Mouse (Mus musculus): ENCODE results near the gene Tdg. TPM values are rescaled to one million over a fixed set of nuclear protein-coding genes. Genes with fewer than 3 reads are reported as not detected.

The Tdg gene
- polyA plus RNA-seq, 1 experiment from 2014 or later = 56.9 TPM

DNA sequence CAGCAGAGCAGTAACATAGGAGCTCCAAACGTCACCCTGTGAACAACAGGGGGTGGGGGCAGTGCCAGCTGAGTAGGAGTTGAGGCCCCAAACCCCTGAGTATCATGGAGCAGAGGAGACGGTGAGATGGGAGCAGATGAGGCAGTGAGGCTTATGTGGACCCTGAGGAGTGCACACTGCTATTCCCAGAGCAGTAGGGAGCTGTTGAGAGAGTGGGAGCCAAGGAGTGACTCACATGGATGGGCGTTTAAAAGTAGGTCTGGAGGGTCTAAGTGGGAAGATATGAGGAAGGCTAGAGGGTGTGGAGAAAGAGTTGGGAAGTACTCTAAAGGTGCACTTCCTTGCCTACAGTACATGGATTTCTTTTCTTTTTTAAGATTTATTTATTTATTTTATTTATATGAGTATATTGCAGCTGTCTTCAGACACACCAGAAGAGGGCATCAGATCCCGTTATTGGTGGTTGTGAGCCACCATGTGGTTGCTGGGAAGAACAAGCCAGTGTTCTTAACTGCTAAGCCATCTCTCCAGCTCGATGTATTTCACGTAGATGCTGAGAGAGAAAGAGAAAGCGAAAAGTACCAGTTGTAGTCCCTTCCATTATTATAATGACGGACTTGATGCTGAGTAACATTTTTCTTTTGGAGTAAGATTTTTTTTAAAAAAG lies 9.5 kb downstream of the Tdg start:
- Histone ChIP-seq H3K4me3 (ENCODE audit: low read depth, low read length) (no peak overlapping the region), H3K9me3 (ENCODE audit: control insufficient read depth, low read length) (no peaks in the 10 kb centered on the region), H3K9ac (ENCODE audit: low read length) (no peak overlapping the region), H3K4me2 (replicated peaks; ENCODE audit: low read depth) (no peak overlapping the region), H3K27ac (replicated peaks) (no peak overlapping the region), H3K4me1 (replicated peaks; ENCODE audit: control insufficient read depth, insufficient read depth) (no peaks in the 10 kb centered on the region), H3K36me3 (ENCODE audit: control insufficient read depth, insufficient read depth, low read length) (peaks cover 15% of the 10 kb centered on the region; the same call in 1 of the 2 replicates), H3K27me3 (ENCODE audit: control insufficient read depth, insufficient read depth, low read length) (no peaks in the 10 kb centered on the region)
- no peak for TF ChIP-seq CTCF (IDR thresholded peaks at IDR 0.05; ENCODE audit: low read depth)
- no peak for TF ChIP-seq EP300 (optimal IDR thresholded peaks at IDR 0.05)
- DNase-seq (ENCODE audit: low spot score) (no peak), ATAC-seq (ENCODE audit: low FRiP score, low TSS enrichment) (no peak)
- 88% methylated on average over 8 of the region's 8 CpGs for WGBS

DNA sequence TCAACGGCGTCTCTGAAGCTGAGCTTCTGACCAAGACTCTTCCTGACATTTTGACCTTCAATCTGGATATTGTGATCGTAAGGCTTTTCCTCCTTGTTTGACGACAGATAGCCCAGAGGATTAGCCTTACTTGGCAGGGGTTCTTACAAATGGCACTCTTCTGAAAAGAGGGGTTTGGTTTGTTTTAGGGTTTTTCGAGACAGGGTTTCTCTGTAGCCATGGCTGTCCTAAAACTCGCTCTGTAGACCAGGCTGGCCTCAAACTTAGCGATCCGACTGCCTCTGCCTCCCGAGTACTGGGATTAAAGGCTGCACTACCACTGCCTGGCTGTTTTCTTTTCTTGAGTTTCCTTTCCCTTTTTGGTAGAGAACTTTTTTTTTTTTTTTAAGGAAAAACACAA lies 11.9 kb downstream of the Tdg start:
- TF ChIP-seq EP300 (optimal IDR thresholded peaks at IDR 0.05) = no peak
- no peak for TF ChIP-seq CTCF (IDR thresholded peaks at IDR 0.05; ENCODE audit: low read depth)
- Histone ChIP-seq H3K36me3 (ENCODE audit: control insufficient read depth, insufficient read depth, low read length) (peaks cover 21% of the 10 kb centered on the region), H3K9ac (ENCODE audit: low read length) (no peak overlapping the region), H3K4me1 (replicated peaks; ENCODE audit: control insufficient read depth, insufficient read depth) (no peaks in the 10 kb centered on the region), H3K4me2 (replicated peaks; ENCODE audit: low read depth) (no peak overlapping the region), H3K4me3 (ENCODE audit: low read depth, low read length) (no peak overlapping the region), H3K27me3 (ENCODE audit: control insufficient read depth, insufficient read depth, low read length) (no peaks in the 10 kb centered on the region), H3K9me3 (ENCODE audit: control insufficient read depth, low read length) (no peaks in the 10 kb centered on the region), H3K27ac (replicated peaks) (no peak overlapping the region)
- WGBS = 91% methylated on average over 7 of the region's 9 CpGs
- no peak for ATAC-seq (ENCODE audit: low FRiP score, low TSS enrichment)
- DNase-seq (ENCODE audit: low spot score) = no peak

DNA sequence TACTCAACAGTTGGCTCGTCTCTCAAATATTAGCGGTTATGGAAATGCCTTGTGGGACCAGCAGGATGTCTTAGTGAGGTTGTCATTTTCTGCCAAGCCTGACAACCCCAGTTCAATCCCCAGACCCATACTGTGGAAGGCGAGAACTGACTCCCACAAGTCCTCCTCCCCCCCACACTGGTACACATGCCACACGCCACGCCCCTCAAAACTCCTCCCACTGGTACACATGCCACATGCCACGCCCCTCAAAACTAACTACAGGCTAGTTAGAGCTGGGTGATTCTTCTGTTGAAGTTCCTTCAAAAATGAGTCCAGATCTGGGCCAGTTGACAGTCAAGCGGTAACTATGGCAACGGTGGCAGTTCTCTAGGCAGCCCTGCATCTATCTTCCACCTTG lies 16.5 kb downstream of the Tdg start:
- DNase-seq (ENCODE audit: low spot score) (peak; percentile 26), ATAC-seq (ENCODE audit: low FRiP score, low TSS enrichment) (no peak)
- no peak overlapping the region for H3K4me2 ChIP-seq (replicated peaks; ENCODE audit: low read depth)
- H3K9me3 ChIP-seq (ENCODE audit: control insufficient read depth, low read length) = no peaks in the 10 kb centered on the region
- WGBS = 95% methylated on average over 8 of the region's 8 CpGs
- no peak overlapping the region for H3K27ac ChIP-seq (replicated peaks)
- no peaks in the 10 kb centered on the region for H3K4me1 ChIP-seq (replicated peaks; ENCODE audit: control insufficient read depth, insufficient read depth)
- no peak overlapping the region for H3K9ac ChIP-seq (ENCODE audit: low read length)
- TF ChIP-seq CTCF (IDR thresholded peaks at IDR 0.05; ENCODE audit: low read depth) = no peak
- TF ChIP-seq EP300 (optimal IDR thresholded peaks at IDR 0.05) = no peak
- H3K27me3 ChIP-seq (ENCODE audit: control insufficient read depth, insufficient read depth, low read length) = no peaks in the 10 kb centered on the region
- H3K36me3 ChIP-seq (ENCODE audit: control insufficient read depth, insufficient read depth, low read length) = peaks cover 17% of the 10 kb centered on the region
- H3K4me3 ChIP-seq (ENCODE audit: low read depth, low read length) = no peak overlapping the region

DNA sequence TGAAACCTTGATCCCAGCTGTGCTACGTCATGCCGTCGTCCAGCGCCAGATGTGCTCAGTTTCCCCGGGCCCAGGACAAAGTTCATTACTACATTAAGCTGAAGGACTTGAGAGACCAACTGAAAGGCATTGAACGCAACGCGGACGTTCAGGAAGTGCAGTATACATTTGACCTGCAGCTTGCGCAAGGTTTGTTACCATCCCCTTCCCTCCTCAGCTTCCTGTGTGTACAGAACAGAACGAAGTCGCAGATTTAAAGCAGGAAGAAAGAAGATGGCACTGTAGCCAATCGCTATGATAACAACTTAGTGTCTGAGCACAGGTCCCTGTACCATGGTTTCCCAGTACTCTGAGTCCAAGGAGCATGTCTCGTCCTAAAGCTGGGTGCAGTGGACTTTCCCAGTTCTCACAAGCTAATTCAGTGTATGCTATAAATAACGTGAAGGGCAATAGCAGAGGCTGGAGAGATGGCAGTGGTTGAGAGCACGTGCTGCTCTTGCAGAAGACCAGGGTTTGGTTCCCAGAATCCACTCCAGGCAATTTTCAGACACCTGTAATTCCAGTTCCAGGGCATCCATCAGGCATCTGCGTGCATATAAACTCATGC lies 17.7 kb downstream of the Tdg start:
- Histone ChIP-seq H3K9me3 (ENCODE audit: control insufficient read depth, low read length) (no peaks in the 10 kb centered on the region), H3K27me3 (ENCODE audit: control insufficient read depth, insufficient read depth, low read length) (no peaks in the 10 kb centered on the region), H3K27ac (replicated peaks) (no peak overlapping the region), H3K4me1 (replicated peaks; ENCODE audit: control insufficient read depth, insufficient read depth) (no peaks in the 10 kb centered on the region), H3K9ac (ENCODE audit: low read length) (no peak overlapping the region), H3K4me3 (ENCODE audit: low read depth, low read length) (no peak overlapping the region), H3K36me3 (ENCODE audit: control insufficient read depth, insufficient read depth, low read length) (peaks cover 17% of the 10 kb centered on the region), H3K4me2 (replicated peaks; ENCODE audit: low read depth) (no peak overlapping the region)
- DNase-seq (ENCODE audit: low spot score) = no peak
- 66% methylated on average over 17 of the region's 17 CpGs for WGBS
- TF ChIP-seq EP300 (optimal IDR thresholded peaks at IDR 0.05) = no peak
- TF ChIP-seq CTCF (IDR thresholded peaks at IDR 0.05; ENCODE audit: low read depth) = no peak
- ATAC-seq (ENCODE audit: low FRiP score, low TSS enrichment) = no peak

DNA sequence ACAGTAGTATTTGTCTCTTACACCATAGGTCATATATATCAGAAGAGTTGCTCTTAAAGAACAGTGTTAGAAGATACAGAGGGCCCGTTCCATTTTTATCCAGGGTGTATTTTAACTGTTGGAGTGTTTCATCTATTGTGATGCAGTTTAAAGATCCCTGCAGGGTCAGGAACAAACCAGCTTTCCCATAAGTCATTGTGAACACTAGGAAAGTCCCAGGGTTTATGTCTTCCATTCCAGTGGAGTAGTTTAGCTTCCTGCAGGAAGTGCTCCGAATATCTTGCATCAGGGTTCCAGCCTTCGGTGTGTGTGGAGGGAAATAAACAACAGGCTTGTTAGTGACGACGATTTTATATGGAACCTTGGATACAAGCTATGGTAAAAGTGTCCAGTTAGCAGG lies 21.6 kb downstream of the Tdg start:
- Histone ChIP-seq H3K4me1 (replicated peaks; ENCODE audit: control insufficient read depth, insufficient read depth) (no peaks in the 10 kb centered on the region), H3K9me3 (ENCODE audit: control insufficient read depth, low read length) (no peaks in the 10 kb centered on the region), H3K27ac (replicated peaks) (no peak overlapping the region), H3K4me3 (ENCODE audit: low read depth, low read length) (no peak overlapping the region), H3K36me3 (ENCODE audit: control insufficient read depth, insufficient read depth, low read length) (peaks cover 7% of the 10 kb centered on the region), H3K4me2 (replicated peaks; ENCODE audit: low read depth) (no peak overlapping the region), H3K9ac (ENCODE audit: low read length) (no peak overlapping the region), H3K27me3 (ENCODE audit: control insufficient read depth, insufficient read depth, low read length) (no peaks in the 10 kb centered on the region)
- no peak for DNase-seq (ENCODE audit: low spot score)
- TF ChIP-seq CTCF (IDR thresholded peaks at IDR 0.05; ENCODE audit: low read depth) = no peak
- no peak for TF ChIP-seq EP300 (optimal IDR thresholded peaks at IDR 0.05)
- 82% methylated on average over 5 of the region's 5 CpGs for WGBS
- no peak for ATAC-seq (ENCODE audit: low FRiP score, low TSS enrichment)

DNA sequence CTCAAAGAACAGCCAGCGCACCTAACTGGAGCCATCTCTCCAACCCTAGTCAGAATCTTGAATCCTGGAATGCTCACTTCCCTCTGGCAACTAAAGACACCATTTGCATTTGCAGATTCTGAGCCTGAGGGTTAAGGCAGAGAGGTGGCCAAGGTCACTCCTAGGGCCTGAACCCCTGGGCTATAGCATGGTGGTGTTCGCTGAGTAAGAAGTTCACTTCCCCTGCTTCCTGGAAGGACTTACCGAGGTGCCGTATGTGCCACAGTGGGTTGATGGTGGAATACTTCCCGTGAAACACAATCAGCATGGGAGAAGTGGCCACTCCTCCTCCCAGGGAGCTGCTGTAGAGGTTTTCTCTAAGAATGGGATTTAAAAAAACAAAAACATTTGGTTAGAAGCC lies 23.0 kb downstream of the Tdg start:
- ATAC-seq (ENCODE audit: low FRiP score, low TSS enrichment) = no peak
- WGBS = 69% methylated on average over 5 of the region's 5 CpGs

More for the DNA sequence above, 23.0 kb downstream of the Tdg start:
- Histone ChIP-seq H3K36me3 (ENCODE audit: control insufficient read depth, insufficient read depth, low read length) (no peaks in the 10 kb centered on the region; the same call in none of the 2 replicates), H3K9ac (ENCODE audit: low read length) (no peak overlapping the region), H3K27me3 (ENCODE audit: control insufficient read depth, insufficient read depth, low read length) (no peaks in the 10 kb centered on the region), H3K27ac (replicated peaks) (no peak overlapping the region), H3K9me3 (ENCODE audit: control insufficient read depth, low read length) (no peaks in the 10 kb centered on the region), H3K4me1 (replicated peaks; ENCODE audit: control insufficient read depth, insufficient read depth) (no peaks in the 10 kb centered on the region), H3K4me2 (replicated peaks; ENCODE audit: low read depth) (no peak overlapping the region), H3K4me3 (ENCODE audit: low read depth, low read length) (no peak overlapping the region)
- DNase-seq (ENCODE audit: low spot score) = no peak
- no peak for TF ChIP-seq CTCF (IDR thresholded peaks at IDR 0.05; ENCODE audit: low read depth)
- TF ChIP-seq EP300 (optimal IDR thresholded peaks at IDR 0.05) = no peak

Data from stomach, postnatal 0 days (tissue).